Mouse (Mus musculus): ENCODE results near the gene Actn4.

The Actn4 gene

GRCm38 (mm10) chr7:28949298-28949697, 12.8 kb downstream of the Actn4 start:
- no peak for DNase-seq (ENCODE audit: low spot score in 2 of 2)

- DNase-seq (ENCODE audit: low spot score in 2 of 2), result no peak
Observed at GRCm38 (mm10) chr7:28948746-28949145, 13.4 kb downstream of the Actn4 start.

- DNase-seq (ENCODE audit: low spot score in 2 of 2), result no peak
Observed at GRCm38 (mm10) chr7:28946271-28946610, 15.9 kb downstream of the Actn4 start.

GRCm38 (mm10) chr7:28945416-28946270, 16.5 kb downstream of the Actn4 start:
- no peak for DNase-seq (ENCODE audit: low spot score in 2 of 2)

- DNase-seq (ENCODE audit: low spot score in 2 of 2), result no peak
Observed at GRCm38 (mm10) chr7:28944756-28945415, 17.3 kb downstream of the Actn4 start.

- no peak for DNase-seq (ENCODE audit: low spot score in 2 of 2)
Observed at GRCm38 (mm10) chr7:28943451-28944180, 18.5 kb downstream of the Actn4 start.

- no peak for DNase-seq (ENCODE audit: low spot score in 2 of 2)
Observed at GRCm38 (mm10) chr7:28941542-28941941, 20.6 kb downstream of the Actn4 start.

- DNase-seq (ENCODE audit: low spot score in 2 of 2), result no peak
Observed at GRCm38 (mm10) chr7:28941129-28941528, 21.0 kb downstream of the Actn4 start.

GRCm38 (mm10) chr7:28939418-28940183, 22.5 kb downstream of the Actn4 start:
- DNase-seq (ENCODE audit: low spot score in 2 of 2), result no peak

- no peak for DNase-seq (ENCODE audit: low spot score in 2 of 2)
Observed at GRCm38 (mm10) chr7:28938654-28939053, 23.5 kb downstream of the Actn4 start.

- no peak for DNase-seq (ENCODE audit: low spot score in 2 of 2)
Observed at GRCm38 (mm10) chr7:28936787-28937186, 25.4 kb downstream of the Actn4 start.

- no peak for DNase-seq (ENCODE audit: low spot score in 2 of 2)
Observed at GRCm38 (mm10) chr7:28933825-28934224, 28.3 kb downstream of the Actn4 start.

- peak in 1 of 2 experiments; percentile 33 for DNase-seq (ENCODE audit: low spot score in 2 of 2)
Observed at GRCm38 (mm10) chr7:28932421-28933041, 29.6 kb downstream of the Actn4 start.

- no peak for DNase-seq (ENCODE audit: low spot score in 2 of 2)
Observed at GRCm38 (mm10) chr7:28931695-28932039, 30.5 kb downstream of the Actn4 start.

GRCm38 (mm10) chr7:28931032-28931694, 31.0 kb downstream of the Actn4 start:
- no peak for DNase-seq (ENCODE audit: low spot score in 2 of 2)

- no peak for DNase-seq (ENCODE audit: low spot score in 2 of 2)
Observed at GRCm38 (mm10) chr7:28930320-28931031, 31.7 kb downstream of the Actn4 start.

- DNase-seq (ENCODE audit: low spot score in 2 of 2), result no peak
Observed at GRCm38 (mm10) chr7:28929381-28929780, 32.8 kb downstream of the Actn4 start.

- DNase-seq (ENCODE audit: low spot score in 2 of 2), result no peak
Observed at GRCm38 (mm10) chr7:28926172-28926571, 36.0 kb downstream of the Actn4 start.

GRCm38 (mm10) chr7:28925317-28925716, 36.8 kb downstream of the Actn4 start:
- no peak for DNase-seq (ENCODE audit: low spot score in 2 of 2)

GRCm38 (mm10) chr7:28924802-28925201, 37.3 kb downstream of the Actn4 start:
- DNase-seq (ENCODE audit: low spot score in 2 of 2), result no peak

Data from spleen, postnatal 10 days (tissue).